Mouse (Mus musculus) embryonic fibroblast, embryonic 13.5 days (primary cell): ENCODE results near the gene Sufu.

Experiments
- CTCF ChIP-seq: IDR thresholded peaks from 2 replicates; pipeline ENCODE4 v1.5.1; 2011; ENCODE audit warnings: mild to moderate bottlenecking, control low read depth, low read length, moderate library complexity, borderline replicate concordance; ENCODE audit not compliant: insufficient read depth
- POLR2A ChIP-seq: IDR thresholded peaks from 2 replicates; pipeline ENCODE4 v1.6.1; 2011; ENCODE audit warnings: low read depth, mild to moderate bottlenecking, control low read depth, low read length, moderate library complexity

- TF ChIP-seq CTCF, result no peak
- TF ChIP-seq POLR2A, result no peak
Measured at GRCm38 (mm10) chr19:46412056-46412805, 15.5 kb downstream of the Sufu start.
